8 mouse cellular contexts compared by ENCODE assay signal in the genomic region with DNA sequence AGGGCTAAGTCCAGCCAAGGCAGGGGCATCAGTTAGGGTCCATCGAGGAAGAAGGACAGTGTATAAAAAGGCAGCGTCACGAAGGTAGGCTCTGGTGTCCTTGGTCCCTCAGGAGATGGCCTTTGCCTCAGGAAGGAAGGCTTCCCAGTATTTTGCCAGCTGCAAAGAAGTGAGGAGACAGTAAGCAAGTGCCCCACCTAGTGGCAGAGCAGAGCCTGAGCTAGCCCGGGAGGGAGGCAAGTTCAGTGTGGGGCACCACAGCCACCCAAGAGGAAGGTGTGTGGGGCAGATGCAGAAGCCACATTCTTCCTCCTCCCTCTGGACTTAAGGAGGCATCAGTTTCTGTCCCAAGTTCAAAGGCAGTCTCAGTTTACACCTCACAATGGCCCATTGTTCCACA. TPM values are rescaled to one million over a fixed set of nuclear protein-coding genes. Genes with fewer than 3 reads are reported as not detected.
DNase-seq lines count a peak whose midpoint lies in the region; ATAC-seq lines count a peak whose summit lies in the region.

No protein-coding gene starts in this region.

- ATAC-seq in frontal cortex, adult (ENCODE audit: low TSS enrichment) = peak; percentile 50; the same call in 1 of the 2 replicates

- no peak for DNase-seq in frontal cortex, postnatal 14 days (ENCODE audit: low spot score in 2 of 2)
- DNase-seq in urinary bladder, postnatal 25 days (ENCODE audit: low spot score) = peak; percentile 31
- DNase-seq in urinary bladder, postnatal 10 days (ENCODE audit: low spot score) = no peak
- peak; percentile 76 for DNase-seq in embryo, embryonic 11 days
- peak; percentile 67 for DNase-seq in kidney, postnatal 14 days
- DNase-seq in lung, postnatal 25 days (ENCODE audit: low spot score) = peak; percentile 65
- DNase-seq in thymus, postnatal 0 days (ENCODE audit: low spot score) = peak; percentile 40

RNA-seq across cellular contexts. Expression of a gene that starts 18.9 kb away (rescaled TPM):
- polyA plus RNA-seq in thymus, postnatal 0 days (2015; fragmentation: Nextera tagmentation; extraction: Ambion mirVana) = 1.4 TPM in 2 replicates

RNA-seq across cellular contexts. Expression of a gene that starts 28.4 kb away (rescaled TPM):
- 344 and 384 TPM in 2 replicates for polyA plus RNA-seq in thymus, postnatal 0 days (2015; fragmentation: Nextera tagmentation; extraction: Ambion mirVana)

RNA-seq across cellular contexts. Expression of a gene that starts 38.0 kb away (rescaled TPM):
- polyA plus RNA-seq in thymus, postnatal 0 days (2015; fragmentation: Nextera tagmentation; extraction: Ambion mirVana) = 109 and 116 TPM in 2 replicates

RNA-seq across cellular contexts. Expression of a gene that starts 38.0 kb away (rescaled TPM):
- 226 and 240 TPM in 2 replicates for polyA plus RNA-seq in thymus, postnatal 0 days (2015; fragmentation: Nextera tagmentation; extraction: Ambion mirVana)

Comparison
In these comparisons a context has a peak if more than half of its experiments do, and no peak if none do; other contexts are left out.
1. DNase-seq: peak in urinary bladder, postnatal 25 days (single experiment), embryo, embryonic 11 days (single experiment), kidney, postnatal 14 days (single experiment), lung, postnatal 25 days (single experiment) and thymus, postnatal 0 days (single experiment); none in frontal cortex, postnatal 14 days (0 of 2) and urinary bladder, postnatal 10 days (single experiment).